Mouse (Mus musculus) MEL (cell line): ENCODE measurements at regions not wholly inside any gene's neighbourhood (a gene's known extent, or its start where the extent isn't known, plus 50 kb on each side); places are given as distances from the start of the nearest gene placed in this dataset.

ENCODE experiments used
- DNase-seq: peaks from one replicate; pipeline ENCODE4 v3.0.0; 2011; ENCODE audit warnings: low read depth, low spot score
- H3K27ac ChIP-seq: 2 replicates; pipeline ENCODE4 v1.5.1; 2012; ENCODE audit warnings: low read depth, mild to moderate bottlenecking, control low read depth, low read length, moderate library complexity; ENCODE audit not compliant: control insufficient read depth
- H3K27me3 ChIP-seq, 2 experiments: fragments of 150-350 bp in 1 of 2; sonication (generic) in 1 of 2; 2 replicates each; pipeline ENCODE4 v1.6.1; 2012; ENCODE audit warnings: low read length in 2 of 2, mild to moderate bottlenecking in 2 of 2, improper control_type of control experiment in 1 of 2, moderate library complexity in 1 of 2; ENCODE audit not compliant: insufficient read depth in 2 of 2, control insufficient read depth in 1 of 2
- H3K36me3 ChIP-seq, 2 experiments: 2 replicates each; pipeline ENCODE4 v1.6.1; 2012 to 2014; ENCODE audit warnings: low read length in 2 of 2, improper control_type of control experiment in 1 of 2, inconsistent platforms in 1 of 2, mild to moderate bottlenecking in 1 of 2; ENCODE audit not compliant: insufficient read depth in 2 of 2, control insufficient read depth in 1 of 2
- H3K4me1 ChIP-seq, 2 experiments: fragments of 150-350 bp in 1 of 2; sonication (generic) in 1 of 2; 2 replicates each; pipeline ENCODE4 v1.6.1; 2012; ENCODE audit warnings: low read length in 2 of 2, improper control_type of control experiment in 1 of 2, mild to moderate bottlenecking in 1 of 2; ENCODE audit not compliant: insufficient read depth in 2 of 2, control insufficient read depth in 1 of 2
- H3K4me3 ChIP-seq, 2 experiments: fragments of 150-350 bp in 1 of 2; sonication (generic) in 1 of 2; 2 replicates each; pipeline ENCODE4 v1.5.1; 2012; ENCODE audit warnings: low read depth in 2 of 2, low read length in 2 of 2, mild to moderate bottlenecking in 2 of 2, moderate library complexity in 2 of 2, control low read depth in 1 of 2, improper control_type of control experiment in 1 of 2; ENCODE audit not compliant: control insufficient read depth in 1 of 2, insufficient read depth in 1 of 2
- H3K79me2 ChIP-seq: 2 replicates; pipeline ENCODE4 v1.6.1; 2012; ENCODE audit warnings: mild to moderate bottlenecking, low read length, moderate library complexity; ENCODE audit not compliant: control insufficient read depth, poor library complexity, insufficient read depth
- H3K9ac ChIP-seq: 2 replicates; pipeline ENCODE4 v1.6.1; 2012; ENCODE audit warnings: low read depth, mild to moderate bottlenecking, control low read depth, low read length, moderate library complexity; ENCODE audit not compliant: control insufficient read depth, poor library complexity, severe bottlenecking
- H3K9me3 ChIP-seq: fragments of 150-350 bp; sonication (generic); replicated peaks from 2 replicates; pipeline ENCODE4 v1.6.1; 2012; ENCODE audit warnings: mild to moderate bottlenecking, low read length, improper control_type of control experiment, moderate library complexity; ENCODE audit not compliant: insufficient read depth
- BHLHE40 ChIP-seq: IDR thresholded peaks from 2 replicates; pipeline ENCODE4 v1.6.1; 2012; ENCODE audit warnings: low read depth, mild to moderate bottlenecking, inconsistent platforms, low read length, improper control_type of control experiment, borderline replicate concordance
- CHD1 ChIP-seq: IDR thresholded peaks from 2 replicates; pipeline ENCODE4 v1.6.1; 2012; ENCODE audit warnings: low read depth, mild to moderate bottlenecking, inconsistent platforms, low read length, improper control_type of control experiment
- CTCF ChIP-seq, 3 experiments: IDR thresholded peaks in 2 of 3; conservative IDR thresholded peaks in 1 of 3; 2 replicates each; pipeline ENCODE4 v1.5.1; 2011 to 2012; ENCODE audit warnings: low read length in 3 of 3, low read depth in 2 of 3, mild to moderate bottlenecking in 2 of 3, improper control_type of control experiment in 1 of 3, inconsistent platforms in 1 of 3, mixed read lengths in 1 of 3, moderate library complexity in 1 of 3; ENCODE audit not compliant: control insufficient read depth in 1 of 3, insufficient read depth in 1 of 3, poor library complexity in 1 of 3, severe bottlenecking in 1 of 3
- EP300 ChIP-seq, 2 experiments: IDR thresholded peaks; 2 replicates each; pipeline ENCODE4 v1.6.1; 2011; ENCODE audit warnings: improper control_type of control experiment in 2 of 2, low read length in 2 of 2, low read depth in 1 of 2, mild to moderate bottlenecking in 1 of 2
- JUND ChIP-seq: IDR thresholded peaks from 2 replicates; pipeline ENCODE4 v1.6.1; 2011; ENCODE audit warnings: low read depth, mild to moderate bottlenecking, improper control_type of control experiment, low read length
- MEF2A ChIP-seq: IDR thresholded peaks from 2 replicates; pipeline ENCODE4 v1.6.1; 2014; ENCODE audit warnings: low read depth, mild to moderate bottlenecking, inconsistent platforms, low read length, improper control_type of control experiment; ENCODE audit not compliant: poor library complexity, insufficient replicate concordance, severe bottlenecking; ENCODE audit errors: extremely low read depth
- MYB ChIP-seq: IDR thresholded peaks from 2 replicates; pipeline ENCODE4 v1.6.1; 2011; ENCODE audit warnings: mild to moderate bottlenecking, low read depth, low read length, improper control_type of control experiment
- MYC ChIP-seq: IDR thresholded peaks from 2 replicates; pipeline ENCODE4 v1.6.1; 2011; ENCODE audit warnings: low read depth, mild to moderate bottlenecking, low read length, improper control_type of control experiment, moderate library complexity
- SIN3A ChIP-seq: IDR thresholded peaks from 2 replicates; pipeline ENCODE4 v1.6.1; 2012; ENCODE audit warnings: low read length, improper control_type of control experiment, inconsistent platforms
- TAL1 ChIP-seq: IDR thresholded peaks from 2 replicates; pipeline ENCODE4 v1.6.1; 2012; ENCODE audit warnings: mild to moderate bottlenecking, inconsistent platforms, low read length, moderate library complexity, mixed read lengths
- USF1 ChIP-seq: IDR thresholded peaks from 2 replicates; pipeline ENCODE4 v1.6.1; 2014; ENCODE audit warnings: low read depth, mild to moderate bottlenecking, inconsistent platforms, low read length, improper control_type of control experiment, moderate library complexity
- USF2 ChIP-seq, 2 experiments: IDR thresholded peaks; 2 replicates each; pipeline ENCODE4 v1.6.1; 2011 to 2012; ENCODE audit warnings: improper control_type of control experiment in 2 of 2, low read length in 2 of 2, borderline replicate concordance in 1 of 2, inconsistent platforms in 1 of 2, low read depth in 1 of 2, mild to moderate bottlenecking in 1 of 2; ENCODE audit not compliant: insufficient read depth in 1 of 2
- ZNF384 ChIP-seq: IDR thresholded peaks from 2 replicates; pipeline ENCODE4 v1.6.1; 2012; ENCODE audit warnings: low read depth, mild to moderate bottlenecking, inconsistent platforms, low read length, improper control_type of control experiment

GRCm38 (mm10) chr13:112019575-112019974, 210.8 kb upstream of the Map3k1 start:
- Histone ChIP-seq H3K27ac (no peak overlapping the region), H3K79me2 (no peaks in the 10 kb centered on the region), H3K27me3 (peaks cover 0 to 2% of the 10 kb centered on the region in 2 experiments; a peak in 2 of 4 replicates), H3K9me3 (no peaks in the 10 kb centered on the region), H3K4me3 (no peak overlapping the region), H3K9ac (no peak overlapping the region), H3K36me3 (no peaks in the 10 kb centered on the region), H3K4me1 (no peaks in the 10 kb centered on the region)
- TF ChIP-seq MYC (no peak), SIN3A (no peak), JUND (no peak), CTCF (IDR thresholded peaks at IDR 0.05 in 2 of 3, conservative IDR thresholded peaks at IDR 0.05 in 1 of 3; ENCODE audit: control insufficient read depth in 1 of 3, insufficient read depth in 1 of 3, low read depth in 2 of 3, low read length in 3 of 3, poor library complexity in 1 of 3, severe bottlenecking in 1 of 3) (no peak)
- DNase-seq = no peak

GRCm38 (mm10) chr13:112023171-112023570, 214.4 kb upstream of the Map3k1 start:
- Histone ChIP-seq H3K9ac (no peak overlapping the region), H3K27me3 (peaks cover 0 to 2% of the 10 kb centered on the region in 2 experiments; a peak in 3 of 4 replicates), H3K9me3 (no peaks in the 10 kb centered on the region), H3K36me3 (no peaks in the 10 kb centered on the region), H3K79me2 (no peaks in the 10 kb centered on the region), H3K4me1 (no peaks in the 10 kb centered on the region), H3K27ac (no peak overlapping the region), H3K4me3 (no peak overlapping the region)
- DNase-seq = no peak
- TF ChIP-seq USF2 (IDR thresholded peaks at IDR 0.05; ENCODE audit: borderline replicate concordance in 1 of 2, insufficient read depth in 1 of 2, low read depth in 1 of 2, low read length in 2 of 2) (no peak), ZNF384 (no peak)

- Histone ChIP-seq H3K4me1 (no peaks in the 10 kb centered on the region), H3K9ac (no peak overlapping the region), H3K27ac (no peak overlapping the region), H3K79me2 (no peaks in the 10 kb centered on the region), H3K36me3 (no peaks in the 10 kb centered on the region), H3K4me3 (no peak overlapping the region), H3K9me3 (no peaks in the 10 kb centered on the region), H3K27me3 (no peaks in the 10 kb centered on the region; a peak in 1 of 4 replicates)
- no peak for TF ChIP-seq MYB
- no peak for TF ChIP-seq MEF2A
- no peak for TF ChIP-seq USF1
- TF ChIP-seq TAL1 = no peak
- TF ChIP-seq CHD1 = no peak
- TF ChIP-seq EP300 (IDR thresholded peaks at IDR 0.05; ENCODE audit: low read depth in 1 of 2, low read length in 2 of 2) = no peak
- no peak for TF ChIP-seq BHLHE40
- no peak for DNase-seq
Observed at GRCm38 (mm10) chr13:112024667-112025585, 216.1 kb upstream of the Map3k1 start.
